Mouse (Mus musculus) A20 (cell line): ENCODE measurements around the gene Rgsl1.
"Not testable (repeated sequence)": the region's sequence is repeated elsewhere in the genome, so short reads cannot be mapped to it uniquely, and the experiment has no call there.

Experiments used
- DNase-seq: peaks from one replicate; pipeline ENCODE4 v3.0.0-alpha.2; 2011; ENCODE audit warnings: low read depth, low spot score

The Rgsl1 gene

DNA sequence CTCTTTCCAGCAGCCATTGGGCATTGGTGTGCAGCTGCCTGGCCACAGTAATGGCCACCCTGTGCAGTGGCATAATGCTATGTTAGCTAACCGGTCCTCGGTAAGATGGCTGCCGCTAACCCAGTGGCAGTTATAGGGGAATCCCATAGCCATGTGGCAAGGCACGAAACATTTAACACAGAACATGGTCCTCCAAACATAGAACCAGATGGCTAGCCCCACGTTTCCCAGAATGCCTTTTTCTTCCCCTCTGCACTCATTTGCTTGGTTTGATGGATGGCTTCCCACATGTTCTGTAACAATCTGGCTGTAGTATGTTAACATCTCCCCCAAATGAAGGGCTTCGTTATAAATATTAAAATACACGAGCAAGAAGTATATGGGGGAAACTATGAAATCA lies 67.7 kb downstream of the Rgsl1 start:
- no peak for DNase-seq

DNA sequence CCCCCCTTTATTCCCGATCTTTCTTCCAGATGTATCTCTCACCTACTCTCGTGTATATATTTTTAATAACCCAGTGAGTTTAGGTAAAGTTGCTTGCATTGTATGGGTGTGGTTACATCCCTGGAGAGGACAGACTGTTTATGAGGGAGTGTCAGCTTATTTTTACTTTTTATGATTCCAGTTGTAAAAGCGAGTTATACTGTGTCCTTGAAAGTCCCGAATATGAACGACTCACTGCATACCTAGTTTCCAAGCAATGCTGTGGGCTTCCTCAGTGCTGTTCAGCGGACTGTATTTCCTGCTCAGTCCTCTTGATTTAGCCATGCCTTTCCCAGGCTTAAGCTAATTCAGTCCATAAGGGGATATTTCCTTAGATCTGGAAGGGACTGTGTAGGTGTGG lies 68.8 kb downstream of the Rgsl1 start:
- DNase-seq = no peak

- no peak for DNase-seq
Observed at GRCm38 (mm10) chr1:153770776-153771167, 73.2 kb downstream of the Rgsl1 start.

GRCm38 (mm10) chr1:153769998-153770775 lies 73.8 kb downstream of the Rgsl1 start:
- no peak for DNase-seq

- not testable (repeated sequence) for DNase-seq
Observed at GRCm38 (mm10) chr1:153769571-153769970, 74.4 kb downstream of the Rgsl1 start.

DNA sequence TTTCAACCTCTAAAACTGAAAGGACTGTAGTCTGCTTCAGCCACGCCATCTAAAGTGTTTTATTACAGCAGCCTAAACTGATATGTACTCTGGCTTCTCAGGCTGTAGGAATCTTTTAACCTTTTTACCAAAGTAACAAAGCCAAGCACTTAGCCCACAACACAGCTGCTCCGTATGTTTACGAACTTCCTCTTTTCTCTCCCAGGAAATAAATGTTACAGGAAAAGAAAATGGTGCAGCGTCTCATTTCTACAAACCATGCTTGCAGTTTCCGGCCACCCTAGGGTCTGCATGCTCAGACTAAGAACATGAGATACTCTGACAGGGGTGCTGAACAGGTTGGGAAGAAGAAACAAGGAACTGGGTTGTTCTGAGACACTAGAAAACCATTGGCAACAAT lies 75.5 kb downstream of the Rgsl1 start:
- DNase-seq = peak; percentile 26

DNA sequence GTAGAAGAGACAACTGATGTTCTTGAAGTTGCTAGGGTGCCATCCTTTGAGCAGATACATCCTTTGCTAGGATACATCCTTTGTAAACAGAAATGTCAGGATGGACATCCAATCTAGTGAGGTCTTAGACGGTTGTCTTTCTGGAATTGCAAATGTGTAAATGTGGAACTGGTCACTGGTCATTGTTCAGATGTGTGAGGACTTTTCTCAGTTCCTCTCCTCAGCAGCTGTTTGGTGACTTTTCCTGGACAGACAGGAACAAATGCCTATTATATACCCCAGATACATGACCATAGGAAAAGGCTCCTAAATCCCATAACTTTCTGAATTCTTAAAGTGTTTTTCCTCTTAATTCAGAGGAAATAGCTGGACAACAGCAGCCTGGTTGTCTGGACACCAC lies 76.7 kb downstream of the Rgsl1 start:
- no peak for DNase-seq

DNA sequence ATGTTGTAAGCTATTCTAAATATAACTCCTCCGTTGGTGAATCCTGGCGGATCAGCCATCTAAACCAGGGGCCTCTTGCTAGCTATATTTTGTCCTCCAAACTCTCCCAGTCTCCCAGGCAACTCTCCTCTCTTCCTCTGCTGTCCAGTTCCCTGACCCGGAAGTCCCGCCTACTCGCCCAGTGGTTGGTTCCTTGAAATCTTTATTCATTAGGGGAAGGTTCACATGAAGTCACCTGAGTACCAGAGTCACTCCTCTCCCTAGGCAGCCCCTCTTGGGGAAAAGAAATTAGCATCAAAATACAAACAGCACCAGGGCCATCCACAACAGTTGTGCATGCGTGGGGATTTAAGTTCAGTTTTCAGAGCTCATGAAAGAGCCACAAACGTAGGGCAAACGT lies 77.6 kb downstream of the Rgsl1 start:
- no peak for DNase-seq

DNA sequence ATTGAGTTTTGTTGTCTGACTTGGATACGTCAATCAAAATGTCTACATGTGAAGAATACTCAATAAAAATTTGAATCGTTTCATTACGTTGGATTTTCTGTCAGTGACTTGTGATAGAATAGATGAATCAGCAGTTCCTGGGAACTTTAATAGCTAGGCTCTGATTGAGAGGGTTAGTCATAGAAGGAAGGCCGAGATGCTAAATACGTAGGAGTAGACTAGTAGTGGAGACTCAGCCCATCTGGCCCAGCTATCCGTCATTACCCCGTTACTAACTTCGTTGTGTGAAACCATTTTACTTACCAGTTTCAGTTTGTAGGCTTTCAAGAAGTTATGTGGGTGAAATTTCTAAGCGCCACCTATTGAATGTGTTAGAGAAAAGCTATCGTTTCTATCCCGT lies 79.8 kb downstream of the Rgsl1 start:
- peak; percentile 47 for DNase-seq

- DNase-seq = no peak
Observed at GRCm38 (mm10) chr1:153753725-153754464, 90.0 kb downstream of the Rgsl1 start.

DNA sequence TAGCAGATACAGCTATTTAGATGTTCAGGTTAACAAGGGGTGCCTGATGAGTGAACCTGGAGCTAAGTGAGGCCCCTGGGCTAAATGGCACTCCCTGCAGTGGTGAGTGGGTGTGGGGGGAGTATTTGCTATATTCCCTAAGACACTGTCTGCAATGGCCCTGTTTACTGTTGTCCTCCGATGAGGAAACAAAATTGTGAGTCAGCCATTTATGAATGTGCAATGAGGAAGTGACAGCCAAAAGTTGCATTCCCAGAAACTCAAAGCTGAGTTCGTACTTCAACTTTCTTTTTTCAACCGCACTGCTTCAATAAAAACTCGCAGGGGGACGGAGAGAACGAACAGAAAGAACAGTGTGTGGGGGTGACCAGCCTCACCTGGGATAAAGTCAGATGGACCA lies 91.4 kb downstream of the Rgsl1 start:
- peak; percentile 40 for DNase-seq

- no peak for DNase-seq
Observed at GRCm38 (mm10) chr1:153751763-153752301, 92.1 kb downstream of the Rgsl1 start.

DNA sequence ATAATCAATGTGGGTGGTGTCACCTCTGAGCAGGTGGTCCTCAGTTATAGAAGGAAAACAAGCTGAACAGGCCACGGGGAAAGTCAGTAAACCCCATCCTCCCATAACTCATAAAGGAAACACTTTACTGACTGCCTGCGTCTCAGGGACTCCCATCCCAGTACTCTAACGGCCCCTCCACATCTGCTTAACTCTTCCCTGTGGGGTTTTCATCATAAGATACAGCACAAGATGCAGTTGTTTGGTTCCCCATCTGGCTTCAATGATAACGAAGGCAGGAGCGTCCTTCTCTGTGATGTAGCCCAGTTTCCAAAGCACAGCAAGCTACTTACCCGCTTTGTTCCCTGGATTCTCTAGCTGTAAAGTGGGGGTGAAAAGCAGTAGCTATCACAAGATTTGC lies 93.9 kb downstream of the Rgsl1 start:
- DNase-seq = no peak

DNA sequence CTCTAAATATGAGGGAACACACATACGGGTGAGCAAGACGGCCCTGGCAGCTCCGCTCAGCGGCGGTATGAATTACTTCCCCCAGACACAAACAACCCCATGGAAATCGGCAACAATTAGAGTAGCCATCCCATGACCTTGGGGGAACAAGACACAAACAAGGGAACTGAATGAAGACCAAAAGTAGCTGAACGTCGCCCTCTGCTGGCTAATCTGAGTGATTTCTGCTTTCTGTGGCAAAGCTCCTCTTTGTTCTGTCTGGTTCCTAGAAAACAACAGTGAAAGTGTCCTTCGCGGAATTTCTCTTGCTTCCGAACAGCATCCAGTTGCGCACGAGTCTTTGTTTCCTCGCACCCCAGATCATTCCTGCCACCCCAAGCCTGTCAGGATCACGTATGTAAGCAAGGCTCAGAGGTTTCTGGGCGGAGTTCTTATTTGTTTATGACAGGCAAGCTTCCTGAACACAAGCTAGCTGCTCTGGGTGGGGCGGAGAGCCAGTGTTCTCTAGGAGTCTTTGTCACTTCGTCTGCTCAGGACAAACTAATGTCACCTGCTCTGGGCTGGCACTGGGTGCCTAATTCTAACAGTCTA lies 94.6 kb downstream of the Rgsl1 start, which contains the start of gene Rnasel:
Gene Rnasel, plus strand, starts transcription at position 216 of the 591 bp plus-strand sequence.
- peak; percentile 82 for DNase-seq

GRCm38 (mm10) chr1:153748549-153748948 lies 95.4 kb downstream of the Rgsl1 start:
- DNase-seq = no peak

GRCm38 (mm10) chr1:153747861-153748530 lies 95.9 kb downstream of the Rgsl1 start:
- no peak for DNase-seq

DNA sequence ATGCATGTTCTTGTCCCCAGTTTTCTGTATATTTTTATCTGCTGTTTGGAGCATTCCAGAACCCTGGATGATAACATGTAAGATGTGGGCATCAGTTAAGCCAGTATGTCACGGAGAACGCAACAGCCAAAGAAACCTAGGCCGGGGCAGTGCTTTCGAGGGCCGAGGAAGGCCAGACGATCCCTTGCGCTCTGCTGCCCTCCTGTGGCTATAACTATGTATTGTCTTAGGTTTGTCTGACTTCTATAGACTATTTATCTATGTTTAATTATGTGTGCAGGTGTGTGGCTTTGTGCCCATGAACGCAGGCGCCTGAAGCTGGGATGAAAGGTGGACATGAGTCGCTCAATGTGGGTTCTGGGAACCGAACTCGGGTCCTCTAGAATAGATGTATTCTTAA lies 97.2 kb downstream of the Rgsl1 start:
- DNase-seq = peak; percentile 82

- peak; percentile 81 for DNase-seq
Observed at GRCm38 (mm10) chr1:153746119-153746670, 97.7 kb downstream of the Rgsl1 start.

DNA sequence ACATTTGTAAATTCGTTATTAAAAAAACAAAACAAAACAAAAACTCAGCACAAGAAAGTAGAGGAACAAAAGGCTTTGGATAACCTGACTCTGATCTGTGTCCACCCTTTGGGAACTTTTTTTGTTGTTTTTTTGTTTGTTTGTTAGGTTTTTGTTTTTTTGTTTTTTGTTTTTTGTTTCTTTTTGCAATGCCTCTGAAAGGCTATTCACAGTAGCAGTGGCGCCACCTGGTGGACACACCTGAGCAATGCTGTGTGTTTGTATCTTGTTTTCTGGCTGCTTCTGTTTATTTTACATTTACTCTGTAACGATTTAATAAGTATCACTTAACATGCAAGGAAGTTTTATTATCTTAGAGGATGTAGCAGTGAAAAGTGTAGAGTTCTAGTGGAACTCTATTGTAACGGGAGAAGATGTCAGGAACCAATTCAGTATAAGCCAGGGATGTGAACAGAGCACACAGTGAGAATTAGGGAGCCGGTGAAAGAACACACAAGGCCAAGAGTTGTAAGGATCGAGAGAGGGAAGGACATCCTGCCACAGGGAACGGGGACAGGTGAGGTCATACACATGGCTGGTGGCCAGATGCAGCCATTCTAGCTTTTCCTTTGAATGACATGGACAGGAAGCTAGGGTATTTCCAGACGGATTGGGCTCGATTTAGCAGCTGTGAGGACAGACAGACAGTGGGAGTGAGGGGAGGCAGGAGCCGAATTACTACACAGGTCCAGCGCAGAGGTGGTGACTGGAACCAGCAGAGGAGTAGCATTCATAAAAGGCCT lies 101.4 kb downstream of the Rgsl1 start:
- peak; percentile 87 for DNase-seq

- DNase-seq = no peak
Observed at GRCm38 (mm10) chr1:153741551-153742316, 102.2 kb downstream of the Rgsl1 start.
